Mouse (Mus musculus): ENCODE data around the gene Rybp.

GRCm38 (mm10) chr6:100188883-100189743 is 98.2 kb downstream of the Rybp start:
- TF ChIP-seq TAL1 (IDR thresholded peaks at IDR 0.05; ENCODE audit: low read length) (no peak), GATA1 (IDR thresholded peaks at IDR 0.05; ENCODE audit: low read length) (no peak)
